Mouse (Mus musculus): ENCODE results near the gene Larp1b.

GRCm38 (mm10) chr3:41012451-41012850, 62.8 kb downstream of the Larp1b start:
- no peak for TF ChIP-seq CTCF (IDR thresholded peaks at IDR 0.05; ENCODE audit: extremely low read depth, insufficient read depth, insufficient read length, insufficient replicate concordance)
- no peak for TF ChIP-seq POLR2A (IDR thresholded peaks at IDR 0.05; ENCODE audit: low read depth, low read length)
